Mouse (Mus musculus) layer of hippocampus, adult 11-12 months (tissue): ENCODE measurements around the gene Dok3.

ENCODE experiments used
- DNase-seq: peaks from one replicate; pipeline ENCODE4 v3.0.0; 2022; ENCODE audit warnings: low spot score

Dok3 gene

GRCm38 (mm10) chr13:55540933-55541332 lies 11.8 kb upstream of the Dok3 start:
- DNase-seq = no peak

- peak; percentile 100 for DNase-seq
These were observed 7.4 kb upstream of the Dok3 start, which contains the start of gene Ddx41 for GRCm38 (mm10) chr13:55536194-55537175. Ddx41 (minus strand) TSS chr13:55536658.

- no peak for DNase-seq
These were observed 6.7 kb upstream of the Dok3 start for GRCm38 (mm10) chr13:55535796-55536193.

GRCm38 (mm10) chr13:55535191-55535590 lies 6.1 kb upstream of the Dok3 start:
- DNase-seq = no peak

- no peak for DNase-seq
These were observed 993 bp downstream of the Dok3 start for GRCm38 (mm10) chr13:55527834-55528772.

GRCm38 (mm10) chr13:55527212-55527611 lies 1.9 kb downstream of the Dok3 start:
- DNase-seq = no peak

GRCm38 (mm10) chr13:55525733-55526553 lies 3.2 kb downstream of the Dok3 start:
- DNase-seq = no peak

GRCm38 (mm10) chr13:55523951-55524600 lies 5.0 kb downstream of the Dok3 start:
- no peak for DNase-seq

- DNase-seq = no peak
These were observed 5.8 kb downstream of the Dok3 start for GRCm38 (mm10) chr13:55523278-55523677.

- no peak for DNase-seq
These were observed 6.4 kb downstream of the Dok3 start for GRCm38 (mm10) chr13:55522730-55523129.

- DNase-seq = no peak
These were observed 9.5 kb downstream of the Dok3 start for GRCm38 (mm10) chr13:55519606-55520005.

GRCm38 (mm10) chr13:55516955-55517354 lies 12.1 kb downstream of the Dok3 start:
- DNase-seq = peak; percentile 92

GRCm38 (mm10) chr13:55513828-55514227 lies 15.3 kb downstream of the Dok3 start:
- no peak for DNase-seq

- DNase-seq = peak; percentile 81
These were observed 15.9 kb downstream of the Dok3 start, which contains the start of gene Pdlim7 for GRCm38 (mm10) chr13:55513111-55513748. Pdlim7 (minus strand) TSS chr13:55513676.

- no peak for DNase-seq
These were observed 16.6 kb downstream of the Dok3 start for GRCm38 (mm10) chr13:55512379-55513031.

GRCm38 (mm10) chr13:55511492-55511861 lies 17.6 kb downstream of the Dok3 start:
- no peak for DNase-seq

- no peak for DNase-seq
These were observed 18.2 kb downstream of the Dok3 start for GRCm38 (mm10) chr13:55510668-55511491.

GRCm38 (mm10) chr13:55510332-55510667 lies 18.8 kb downstream of the Dok3 start:
- no peak for DNase-seq

GRCm38 (mm10) chr13:55508531-55508930 lies 20.6 kb downstream of the Dok3 start:
- DNase-seq = no peak
